Mouse (Mus musculus) thymus, postnatal 0 days (tissue): Measurements from ENCODE around the gene Ech1. TPM values are rescaled to one million over a fixed set of nuclear protein-coding genes. Genes with fewer than 3 reads are reported as not detected.

Experiments used
- polyA plus RNA-seq: library from polyadenylated mRNA; unstranded; fragments of >200 nt; fragmentation: Nextera tagmentation; extraction: Ambion mirVana; gene quantifications from 2 replicates; pipeline ENCODE4 v1.2.1, GENCODE M21; 2015

Ech1 gene
- polyA plus RNA-seq, 1 experiment from 2014 or later = 167 TPM

Other genes with a start within 250 kb of the Ech1 start
- 10.5 and 10.9 TPM in 2 replicates for gene Samd4b, start 227.1 kb upstream of the Ech1 start, polyA plus RNA-seq
- gene Pak4, start 227.0 kb upstream of the Ech1 start, polyA plus RNA-seq = 15.4 and 20.3 TPM in 2 replicates
- 0.06 and 0.07 TPM in 2 replicates for gene Acp7, start 193.9 kb upstream of the Ech1 start, polyA plus RNA-seq
- 15.7 and 16.3 TPM in 2 replicates for gene Fbxo27, start 132.4 kb upstream of the Ech1 start, polyA plus RNA-seq
- 3.8 and 6.3 TPM in 2 replicates for gene Fbxo17, start 108.4 kb upstream of the Ech1 start, polyA plus RNA-seq
- gene Mrps12, start 83.4 kb upstream of the Ech1 start, polyA plus RNA-seq = 169 and 190 TPM in 2 replicates
- 22.5 and 25.3 TPM in 2 replicates for gene Sars2, start 83.2 kb upstream of the Ech1 start, polyA plus RNA-seq
- 0.26 and 0.45 TPM in 2 replicates for gene Ccer2, start 69.0 kb upstream of the Ech1 start, polyA plus RNA-seq
- gene Sirt2, start 58.5 kb upstream of the Ech1 start, polyA plus RNA-seq = 57.2 and 63.9 TPM in 2 replicates
- 70.0 and 74.9 TPM in 2 replicates for gene Nfkbib, start 57.7 kb upstream of the Ech1 start, polyA plus RNA-seq
- 75.9 and 105 TPM in 2 replicates for gene Rinl, start 36.2 kb upstream of the Ech1 start, polyA plus RNA-seq
- 285 and 358 TPM in 2 replicates for gene Hnrnpl, start 16.7 kb upstream of the Ech1 start, polyA plus RNA-seq
- gene Lgals4, start 8.6 kb downstream of the Ech1 start, polyA plus RNA-seq = 10.1 and 12.0 TPM in 2 replicates
- gene Lgals7, start 38.6 kb downstream of the Ech1 start, polyA plus RNA-seq = 0.99 and 1.1 TPM in 2 replicates
- gene Capn12, start 56.2 kb downstream of the Ech1 start, polyA plus RNA-seq = 0.23 and 0.53 TPM in 2 replicates
- 133 and 138 TPM in 2 replicates for gene Actn4, start 137.1 kb downstream of the Ech1 start, polyA plus RNA-seq
- gene Eif3k, start 156.6 kb downstream of the Ech1 start, polyA plus RNA-seq = 497 and 515 TPM in 2 replicates
- gene Map4k1, start 156.8 kb downstream of the Ech1 start, polyA plus RNA-seq = 76.3 and 78.2 TPM in 2 replicates